Mouse (Mus musculus) hindbrain, embryonic 13.5 days (tissue): ENCODE measurements at regions not wholly inside any gene's neighbourhood (a gene's known extent, or its start where the extent isn't known, plus 50 kb on each side); places are given as distances from the start of the nearest gene placed in this dataset.

Experiments used
- ATAC-seq: fragments of 200-750 bp; cut with Nextera tagmentation; 2 replicates; pipeline ENCODE4 v1.8.0; 2017; ENCODE audit warnings: moderate TSS enrichment; ENCODE audit not compliant: low FRiP score
- H3K27ac ChIP-seq: fragments of 300-500 bp; sonication (generic); 2 replicates; pipeline ENCODE4 v1.5.1; 2015; ENCODE audit warnings: inconsistent platforms, mild to moderate bottlenecking, moderate library complexity
- H3K27me3 ChIP-seq: fragments of 300-500 bp; sonication (generic); 2 replicates; pipeline ENCODE4 v1.6.1; 2015; ENCODE audit warnings: mild to moderate bottlenecking, inconsistent platforms
- H3K36me3 ChIP-seq: fragments of 300-500 bp; sonication (generic); 2 replicates; pipeline ENCODE4 v1.6.1; 2015; ENCODE audit warnings: mild to moderate bottlenecking, inconsistent platforms
- H3K4me1 ChIP-seq: fragments of 300-500 bp; sonication (generic); replicated peaks from 2 replicates; pipeline ENCODE4 v1.6.1; 2015; ENCODE audit warnings: inconsistent platforms
- H3K4me2 ChIP-seq: fragments of 300-500 bp; sonication (generic); 2 replicates; pipeline ENCODE4 v1.6.1; 2015; ENCODE audit warnings: inconsistent platforms, mild to moderate bottlenecking, moderate library complexity
- H3K4me3 ChIP-seq: fragments of 300-500 bp; sonication (generic); 2 replicates; pipeline ENCODE4 v1.5.1; 2015; ENCODE audit warnings: mild to moderate bottlenecking, inconsistent platforms
- H3K9ac ChIP-seq: fragments of 300-500 bp; sonication (generic); 2 replicates; pipeline ENCODE4 v1.6.1; 2015; ENCODE audit warnings: mild to moderate bottlenecking, inconsistent platforms
- H3K9me3 ChIP-seq: fragments of 300-500 bp; sonication (generic); 2 replicates; pipeline ENCODE4 v1.6.1; 2016; ENCODE audit warnings: inconsistent platforms
- WGBS: fragments of 180-500 bp; shearing (Covaris S2); methylation state at CpG from one replicate; pipeline ENCODE4 v1.1.7; 2015; 5-methylcytosine and 5-hydroxymethylcytosine counted together

DNA sequence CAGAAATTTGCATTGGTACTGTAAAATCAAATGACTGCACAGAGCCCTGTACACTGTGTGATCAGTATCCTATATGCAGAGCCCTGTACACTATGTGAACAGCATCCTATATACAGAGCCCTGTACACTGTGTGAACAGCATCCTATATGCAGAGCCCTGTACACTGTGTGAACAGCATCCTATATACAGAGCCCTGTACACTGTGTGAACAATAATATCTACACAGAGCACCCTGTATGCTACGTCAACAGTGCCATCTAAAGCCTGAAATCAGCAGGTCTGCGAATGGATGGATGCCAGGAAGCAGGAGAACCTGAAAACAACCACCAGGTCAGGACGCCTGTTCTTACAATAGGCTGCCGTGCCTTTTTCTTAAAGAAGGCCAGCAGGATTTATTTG is 211.7 kb upstream of the Gpc5 start:
- H3K4me2 ChIP-seq, result no peak overlapping the region
- ATAC-seq, result 0 out of 2 replicates have a peak, but pooled peaks have one; percentile 65
- no peak overlapping the region for H3K9ac ChIP-seq
- H3K27ac ChIP-seq, result no peak overlapping the region
- H3K4me3 ChIP-seq, result no peak overlapping the region
- WGBS, result 55% methylated on average over 4 of the region's 4 CpGs
- H3K9me3 ChIP-seq, result no peaks in the 10 kb centered on the region
- no peaks in the 10 kb centered on the region for H3K36me3 ChIP-seq
- H3K27me3 ChIP-seq, result no peaks in the 10 kb centered on the region
- no peaks in the 10 kb centered on the region for H3K4me1 ChIP-seq

- WGBS, result 83% methylated on average over 2 of the region's 2 CpGs
- H3K4me3 ChIP-seq, result no peak overlapping the region
- no peak overlapping the region for H3K27ac ChIP-seq
- H3K4me2 ChIP-seq, result no peak overlapping the region
- no peaks in the 10 kb centered on the region for H3K36me3 ChIP-seq
- H3K9me3 ChIP-seq, result no peaks in the 10 kb centered on the region
- no peak overlapping the region for H3K9ac ChIP-seq
- H3K27me3 ChIP-seq, result no peaks in the 10 kb centered on the region
- ATAC-seq, result no peak
- H3K4me1 ChIP-seq, result no peaks in the 10 kb centered on the region
Observed at GRCm38 (mm10) chr14:114904109-114904508, 187.9 kb upstream of the Gpc5 start.

DNA sequence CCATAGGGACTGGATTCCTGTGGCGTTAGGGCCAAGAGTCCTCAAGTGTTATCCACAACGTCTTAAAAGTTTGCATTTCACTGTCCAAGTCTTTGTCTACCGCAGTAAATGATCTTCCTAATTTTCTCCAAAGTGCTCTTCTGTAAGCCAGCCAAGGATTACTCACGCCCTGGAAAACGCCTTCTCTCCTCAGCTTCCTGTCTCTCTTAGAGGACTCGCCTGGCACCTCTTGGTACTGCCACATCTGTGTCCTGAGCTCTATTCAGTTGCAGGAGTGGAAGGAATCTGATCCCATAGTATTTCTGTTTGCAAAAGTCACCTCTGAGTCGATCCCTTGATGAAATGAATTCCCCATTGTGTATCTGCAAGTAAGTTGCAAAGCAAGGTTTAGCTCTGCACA is 179.7 kb upstream of the Gpc5 start:
- H3K4me2 ChIP-seq, result no peak overlapping the region
- no peaks in the 10 kb centered on the region for H3K27me3 ChIP-seq
- no peaks in the 10 kb centered on the region for H3K9me3 ChIP-seq
- 80% methylated on average over 7 of the region's 7 CpGs for WGBS
- no peak overlapping the region for H3K27ac ChIP-seq
- no peaks in the 10 kb centered on the region for H3K36me3 ChIP-seq
- ATAC-seq, result no peak
- no peaks in the 10 kb centered on the region for H3K4me1 ChIP-seq
- no peak overlapping the region for H3K4me3 ChIP-seq
- H3K9ac ChIP-seq, result no peak overlapping the region

GRCm38 (mm10) chr14:114913238-114913637 is 178.8 kb upstream of the Gpc5 start:
- no peak overlapping the region for H3K9ac ChIP-seq
- H3K27me3 ChIP-seq, result no peaks in the 10 kb centered on the region
- H3K27ac ChIP-seq, result no peak overlapping the region
- no peak overlapping the region for H3K4me2 ChIP-seq
- no peaks in the 10 kb centered on the region for H3K4me1 ChIP-seq
- no peaks in the 10 kb centered on the region for H3K9me3 ChIP-seq
- no peaks in the 10 kb centered on the region for H3K36me3 ChIP-seq
- no peak for ATAC-seq
- H3K4me3 ChIP-seq, result no peak overlapping the region
- 50% methylated on average over 5 of the region's 5 CpGs for WGBS

DNA sequence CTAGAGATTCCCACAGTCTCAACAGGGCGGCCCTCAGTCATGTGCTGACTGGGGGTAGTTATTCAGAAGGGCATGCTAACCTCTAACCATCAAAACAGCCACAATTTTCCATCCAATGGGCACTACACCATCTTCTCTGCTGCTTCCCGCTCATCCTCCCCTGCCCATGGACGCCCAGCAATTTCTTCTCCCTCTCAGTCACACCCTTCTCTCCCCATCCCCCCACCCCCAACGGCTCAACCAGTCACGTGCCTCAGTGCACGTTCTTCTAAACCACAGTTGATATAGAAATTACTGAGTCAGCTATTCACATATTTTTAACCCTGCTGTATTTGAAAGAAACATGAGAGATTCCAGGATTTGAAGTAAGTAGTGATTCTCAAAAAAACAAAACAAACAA is 146.3 kb upstream of the Gpc5 start:
- Histone ChIP-seq H3K9me3 (no peaks in the 10 kb centered on the region), H3K27ac (no peak overlapping the region), H3K4me3 (no peak overlapping the region), H3K27me3 (no peaks in the 10 kb centered on the region), H3K9ac (no peak overlapping the region), H3K4me2 (no peak overlapping the region), H3K4me1 (peaks cover 5% of the 10 kb centered on the region; the same call in 1 of the 2 replicates), H3K36me3 (no peaks in the 10 kb centered on the region)
- no peak for ATAC-seq
- 76% methylated on average over 6 of the region's 6 CpGs for WGBS

DNA sequence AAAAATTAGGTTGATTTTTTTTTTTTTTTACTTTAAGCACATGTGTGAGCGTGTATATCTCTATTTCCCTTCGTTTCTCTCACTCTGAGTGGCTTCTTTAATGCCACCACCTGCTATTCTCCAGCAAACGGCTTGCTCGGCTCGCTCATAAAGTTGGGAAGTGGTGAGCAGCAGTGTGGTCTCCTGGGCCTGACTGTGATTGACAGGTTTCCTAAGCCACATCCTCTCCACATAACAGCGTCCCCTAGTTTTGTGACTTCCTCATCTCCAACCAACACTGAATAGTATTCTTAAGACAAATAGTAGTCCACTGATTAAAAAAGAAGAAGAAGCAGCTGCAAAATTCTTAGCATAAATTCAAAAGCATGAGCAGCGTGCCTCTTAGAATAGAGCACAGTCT is 145.7 kb upstream of the Gpc5 start:
- ATAC-seq, result no peak
- no peak overlapping the region for H3K27ac ChIP-seq
- no peaks in the 10 kb centered on the region for H3K27me3 ChIP-seq
- no peaks in the 10 kb centered on the region for H3K9me3 ChIP-seq
- H3K36me3 ChIP-seq, result no peaks in the 10 kb centered on the region
- H3K4me2 ChIP-seq, result no peak overlapping the region
- H3K4me3 ChIP-seq, result no peak overlapping the region
- H3K4me1 ChIP-seq, result peaks cover 5% of the 10 kb centered on the region; the same call in 1 of the 2 replicates
- 63% methylated on average over 7 of the region's 7 CpGs for WGBS
- H3K9ac ChIP-seq, result no peak overlapping the region

GRCm38 (mm10) chr14:114948341-114949155 is 143.5 kb upstream of the Gpc5 start:
- H3K9me3 ChIP-seq, result no peaks in the 10 kb centered on the region
- H3K4me3 ChIP-seq, result peak overlapping the region; percentile 14
- peaks cover 15% of the 10 kb centered on the region for H3K4me1 ChIP-seq
- H3K27me3 ChIP-seq, result no peaks in the 10 kb centered on the region
- H3K9ac ChIP-seq, result peak overlapping the region; percentile 9; the same call in 1 of the 2 replicates
- WGBS, result 43% methylated on average over 21 of the region's 21 CpGs
- 0 out of 2 replicates have a peak, but pooled peaks have one; percentile 54 for ATAC-seq
- no peak overlapping the region for H3K27ac ChIP-seq
- H3K36me3 ChIP-seq, result no peaks in the 10 kb centered on the region
- peak overlapping the region; percentile 45 for H3K4me2 ChIP-seq

DNA sequence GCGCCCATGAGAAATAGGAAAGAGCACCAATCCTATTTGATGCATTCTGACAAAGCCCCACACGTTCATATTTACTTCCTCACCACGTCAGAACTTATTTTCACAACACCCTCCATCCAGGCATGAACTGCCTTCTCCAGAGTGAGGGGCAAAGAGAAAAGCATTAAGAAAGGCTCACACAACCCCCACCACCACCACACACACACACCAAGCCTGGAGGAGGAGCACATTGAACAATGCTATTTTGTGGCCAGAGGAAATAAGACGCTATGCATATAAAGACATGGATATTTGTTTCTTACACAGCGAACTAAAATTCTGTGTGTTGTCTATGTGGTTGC is 142.9 kb upstream of the Gpc5 start:
- no peak for ATAC-seq
- H3K27me3 ChIP-seq, result no peaks in the 10 kb centered on the region
- WGBS, result 65% methylated on average over 5 of the region's 5 CpGs
- peaks cover 15% of the 10 kb centered on the region for H3K4me1 ChIP-seq
- H3K9ac ChIP-seq, result no peak overlapping the region
- peak overlapping the region; percentile 14 for H3K4me3 ChIP-seq
- H3K9me3 ChIP-seq, result no peaks in the 10 kb centered on the region
- H3K36me3 ChIP-seq, result no peaks in the 10 kb centered on the region
- H3K27ac ChIP-seq, result no peak overlapping the region
- H3K4me2 ChIP-seq, result peak overlapping the region; percentile 45

- H3K9ac ChIP-seq, result no peak overlapping the region
- H3K4me2 ChIP-seq, result no peak overlapping the region
- ATAC-seq, result no peak
- H3K4me1 ChIP-seq, result peaks cover 15% of the 10 kb centered on the region
- H3K27me3 ChIP-seq, result no peaks in the 10 kb centered on the region
- 4% methylated on average over 5 of the region's 5 CpGs for WGBS
- H3K9me3 ChIP-seq, result no peaks in the 10 kb centered on the region
- H3K4me3 ChIP-seq, result no peak overlapping the region
- H3K36me3 ChIP-seq, result no peaks in the 10 kb centered on the region
- no peak overlapping the region for H3K27ac ChIP-seq
Observed at GRCm38 (mm10) chr14:114952280-114952679, 139.7 kb upstream of the Gpc5 start.

GRCm38 (mm10) chr14:114953070-114953665 is 138.8 kb upstream of the Gpc5 start:
- peaks cover 15% of the 10 kb centered on the region for H3K4me1 ChIP-seq
- no peak overlapping the region for H3K4me3 ChIP-seq
- H3K27ac ChIP-seq, result no peak overlapping the region
- no peaks in the 10 kb centered on the region for H3K27me3 ChIP-seq
- H3K4me2 ChIP-seq, result no peak overlapping the region
- no peak overlapping the region for H3K9ac ChIP-seq
- 42% methylated on average over 4 of the region's 4 CpGs for WGBS
- ATAC-seq, result no peak
- no peaks in the 10 kb centered on the region for H3K9me3 ChIP-seq
- no peaks in the 10 kb centered on the region for H3K36me3 ChIP-seq

DNA sequence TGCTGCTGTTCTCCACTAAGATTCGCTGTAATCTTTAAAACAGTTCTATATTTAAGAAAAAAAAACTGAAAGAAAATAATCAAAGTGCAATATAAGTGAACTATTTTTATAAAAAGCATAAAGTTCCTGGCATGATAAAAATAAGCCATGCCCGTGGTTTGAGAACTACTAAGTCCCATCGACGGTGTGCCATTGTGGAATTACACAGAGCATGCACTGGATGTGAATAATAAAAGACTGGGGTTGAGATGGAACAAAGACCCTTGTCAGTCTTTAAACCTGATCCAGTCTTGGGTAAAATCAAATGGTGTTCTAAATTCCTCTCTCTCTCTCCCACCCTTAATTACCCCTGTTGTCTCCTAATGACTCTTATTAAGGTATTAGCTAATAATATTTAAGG is 137.7 kb upstream of the Gpc5 start:
- no peak overlapping the region for H3K4me3 ChIP-seq
- H3K27me3 ChIP-seq, result no peaks in the 10 kb centered on the region
- H3K9me3 ChIP-seq, result no peaks in the 10 kb centered on the region
- ATAC-seq, result no peak
- H3K36me3 ChIP-seq, result no peaks in the 10 kb centered on the region
- H3K4me1 ChIP-seq, result peaks cover 10% of the 10 kb centered on the region
- H3K27ac ChIP-seq, result no peak overlapping the region
- no peak overlapping the region for H3K4me2 ChIP-seq
- WGBS, result 29% methylated on average over 4 of the region's 4 CpGs
- no peak overlapping the region for H3K9ac ChIP-seq

DNA sequence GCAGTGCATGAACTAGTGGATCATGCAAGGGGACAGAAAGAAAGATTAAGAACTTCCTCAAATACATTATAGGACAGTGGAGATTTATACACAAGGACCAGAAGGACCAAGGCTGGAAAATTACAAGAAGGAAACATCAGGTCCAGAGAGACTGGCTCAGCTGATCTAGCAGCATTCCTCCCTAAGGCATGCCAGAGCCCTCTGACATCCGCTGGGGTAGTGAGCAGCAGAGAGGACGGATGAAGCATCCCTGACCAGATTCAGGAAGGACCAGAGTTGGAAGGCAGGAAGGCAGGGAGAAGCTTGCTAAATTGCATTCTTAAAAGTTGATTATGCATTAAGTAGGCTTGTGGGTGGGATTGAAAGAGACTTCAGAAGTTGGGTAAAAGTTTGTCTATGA is 136.4 kb upstream of the Gpc5 start:
- no peak overlapping the region for H3K27ac ChIP-seq
- H3K4me1 ChIP-seq, result peaks cover 10% of the 10 kb centered on the region
- WGBS, result 38% methylated on average over 2 of the region's 2 CpGs
- H3K4me3 ChIP-seq, result no peak overlapping the region
- H3K36me3 ChIP-seq, result no peaks in the 10 kb centered on the region
- ATAC-seq, result no peak
- no peaks in the 10 kb centered on the region for H3K27me3 ChIP-seq
- no peak overlapping the region for H3K9ac ChIP-seq
- no peaks in the 10 kb centered on the region for H3K9me3 ChIP-seq
- no peak overlapping the region for H3K4me2 ChIP-seq

DNA sequence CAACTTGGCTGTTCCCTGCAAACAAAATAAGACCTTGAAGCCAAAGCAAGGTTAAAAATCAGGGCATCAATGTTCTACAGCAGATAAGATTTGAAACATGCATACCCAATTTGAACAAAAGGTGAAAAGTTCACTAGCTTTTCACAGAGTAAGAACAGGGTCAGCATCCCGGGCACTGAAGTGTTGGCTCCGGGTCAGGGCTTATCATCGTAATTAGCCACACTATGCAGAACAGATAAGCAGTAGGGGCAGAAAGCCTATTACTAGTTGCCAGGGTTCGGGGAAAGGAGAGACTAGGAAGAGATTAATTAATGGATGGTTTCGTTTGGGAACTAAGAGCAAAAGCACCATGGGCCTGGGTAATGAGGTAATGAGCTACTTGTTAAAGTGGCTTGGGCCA is 131.7 kb upstream of the Gpc5 start:
- H3K4me2 ChIP-seq, result no peak overlapping the region
- no peaks in the 10 kb centered on the region for H3K36me3 ChIP-seq
- H3K9ac ChIP-seq, result no peak overlapping the region
- no peaks in the 10 kb centered on the region for H3K4me1 ChIP-seq
- H3K27me3 ChIP-seq, result no peaks in the 10 kb centered on the region
- no peaks in the 10 kb centered on the region for H3K9me3 ChIP-seq
- no peak overlapping the region for H3K27ac ChIP-seq
- H3K4me3 ChIP-seq, result no peak overlapping the region
- WGBS, result 45% methylated on average over 5 of the region's 5 CpGs
- no peak for ATAC-seq
